Mouse (Mus musculus): ENCODE results near the gene Obsl1.

The Obsl1 gene

GRCm38 (mm10) chr1:75518427-75518826 lies 12.2 kb upstream of the Obsl1 start:
- DNase-seq (ENCODE audit: low spot score): no peak

DNA sequence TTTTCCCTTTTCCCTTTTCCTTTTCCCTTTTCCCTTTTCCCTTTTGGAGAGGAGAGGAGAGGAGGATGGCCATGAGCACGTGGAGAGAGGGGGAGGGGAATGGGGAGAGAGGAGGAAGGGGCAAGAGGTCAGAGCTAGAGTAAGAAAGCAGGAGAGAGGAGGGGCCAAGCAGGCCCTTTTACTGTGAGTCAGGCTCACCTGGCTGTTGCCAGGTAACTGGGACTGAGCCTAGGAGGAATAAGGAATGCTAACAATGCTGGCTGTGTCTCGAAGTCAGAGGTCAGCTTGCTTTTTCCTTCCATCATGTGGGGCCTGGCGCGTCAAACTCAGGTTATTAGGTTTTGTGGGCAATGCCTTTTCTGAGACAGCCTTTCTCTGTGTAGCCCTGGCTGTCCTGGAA lies 11.7 kb upstream of the Obsl1 start:
- DNase-seq (ENCODE audit: low spot score): no peak

GRCm38 (mm10) chr1:75516703-75517380 lies 10.6 kb upstream of the Obsl1 start:
- no peak for DNase-seq (ENCODE audit: low spot score)

GRCm38 (mm10) chr1:75512550-75512949 lies 6.3 kb upstream of the Obsl1 start:
- no peak for DNase-seq (ENCODE audit: low spot score)

DNA sequence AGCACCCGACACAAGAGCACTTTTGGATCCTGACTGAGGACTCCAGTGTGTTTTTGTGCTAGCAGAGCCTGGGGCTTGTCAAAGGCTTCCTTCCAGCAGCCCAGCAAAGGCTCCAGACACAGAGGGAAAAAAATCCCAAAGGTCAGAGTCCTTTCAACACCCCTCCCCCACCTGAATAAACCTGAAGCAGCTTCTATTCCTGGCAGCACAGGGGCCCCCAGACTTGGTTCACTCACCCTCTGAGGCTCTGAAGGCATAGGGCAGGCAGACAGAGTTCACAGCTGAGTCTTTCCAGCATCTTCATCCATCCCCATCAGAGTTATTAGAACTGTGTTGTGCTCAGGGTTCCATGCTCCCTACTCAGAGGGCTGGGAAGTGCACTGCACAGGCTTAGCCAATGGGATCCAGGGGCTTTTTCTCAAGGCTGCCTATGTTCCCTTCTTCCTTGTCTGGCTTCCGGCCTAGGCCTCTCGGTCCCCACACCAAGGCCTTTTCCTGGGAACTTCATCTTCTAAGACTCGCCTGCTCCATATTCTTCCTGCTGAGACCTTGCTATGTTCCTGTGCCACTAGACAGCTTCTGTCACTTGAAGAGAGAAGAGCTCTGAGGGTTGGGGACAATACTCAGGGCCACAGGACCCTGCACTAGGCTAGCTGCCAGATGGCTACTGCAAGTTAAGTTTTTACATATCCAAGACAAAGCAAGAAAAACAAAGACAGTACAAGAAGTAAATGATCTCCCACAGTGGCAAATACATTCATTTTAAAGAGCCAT lies 5.4 kb upstream of the Obsl1 start:
- DNase-seq (ENCODE audit: low spot score): peak; percentile 42

DNA sequence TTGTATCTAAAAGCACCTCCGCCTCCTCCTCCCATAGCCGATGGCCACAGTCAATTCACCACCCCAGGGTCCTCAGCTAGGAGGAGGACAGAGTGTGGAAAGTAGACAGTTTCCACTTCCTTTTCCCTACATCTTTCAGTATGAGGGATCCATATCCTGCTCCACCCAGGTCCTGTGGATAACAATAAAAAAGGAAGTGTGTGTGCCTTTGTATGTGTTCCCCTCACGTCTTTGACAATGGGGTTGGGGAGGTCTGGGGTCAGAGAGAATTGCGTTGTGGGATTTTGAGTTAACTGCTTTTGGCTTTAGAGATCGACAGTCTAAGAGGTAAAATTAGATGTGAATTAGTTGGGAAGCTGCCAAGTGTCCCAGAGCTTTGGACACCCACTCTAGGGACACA lies 3.9 kb upstream of the Obsl1 start:
- no peak for DNase-seq (ENCODE audit: low spot score)

GRCm38 (mm10) chr1:75509586-75509985 lies 3.3 kb upstream of the Obsl1 start:
- DNase-seq (ENCODE audit: low spot score): no peak

DNA sequence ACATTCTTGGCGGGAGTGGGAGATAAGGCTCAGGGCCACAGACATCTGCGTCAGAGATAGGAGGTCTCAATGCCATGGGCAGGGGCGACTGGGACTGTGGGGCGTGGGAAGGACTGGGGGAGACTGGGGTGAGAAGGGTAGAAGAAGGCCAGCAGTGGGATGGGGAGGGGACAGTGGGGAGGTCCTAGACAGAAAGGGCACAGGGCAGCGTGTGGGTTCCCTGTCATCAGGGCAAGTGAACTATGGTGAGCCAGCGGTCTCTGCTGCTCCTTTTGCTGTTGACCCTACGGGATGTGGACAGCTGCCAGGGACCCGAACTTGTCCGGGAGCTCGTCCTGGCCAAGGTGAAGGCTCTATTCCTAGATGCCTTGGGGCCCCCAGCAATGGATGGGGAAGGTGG lies 754 bp upstream of the Obsl1 start, which contains the start of gene Inha:
Inha (plus strand) TSS at position 72 of the 400 bp plus-strand sequence.
- no peak for DNase-seq (ENCODE audit: low spot score)

DNA sequence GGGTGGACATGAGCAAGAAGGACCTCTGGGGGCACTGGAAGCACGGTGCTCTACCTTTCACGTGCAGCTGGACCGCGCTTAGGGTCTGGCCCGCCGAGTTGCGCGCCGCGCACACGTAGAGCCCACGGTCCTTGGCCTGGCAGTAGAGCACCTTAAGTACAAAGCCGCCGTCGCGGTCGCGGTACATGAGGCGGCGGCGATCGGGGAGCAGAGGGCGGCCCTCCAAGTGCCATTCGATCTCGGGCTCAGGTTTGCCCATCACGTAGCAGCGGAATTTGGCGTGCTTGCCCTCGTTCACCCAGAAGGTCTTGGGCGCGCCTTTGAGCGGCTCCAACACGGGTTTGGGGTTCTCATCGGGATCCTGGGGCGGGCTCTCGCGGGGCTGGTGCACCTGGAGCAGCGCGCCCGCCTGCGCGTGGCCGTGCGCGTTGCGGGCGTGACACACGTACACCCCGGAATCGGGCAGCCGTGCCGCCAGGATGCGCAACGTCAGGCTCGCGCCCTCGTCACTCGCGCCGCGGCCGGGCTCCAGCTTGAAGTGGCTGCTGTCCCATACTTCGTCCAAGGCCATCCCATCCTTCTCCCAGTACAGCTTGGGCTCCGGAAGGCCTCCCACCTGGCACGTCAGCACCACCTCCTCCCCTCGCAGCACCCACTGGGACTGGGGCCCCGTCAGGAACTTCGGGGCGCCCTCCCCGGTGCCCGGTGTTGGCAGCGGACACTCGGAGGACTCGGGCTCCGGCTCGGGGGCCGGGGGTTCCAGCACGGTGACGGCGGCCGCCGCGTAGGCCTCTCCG lies 895 bp downstream of the Obsl1 start:
- peak; percentile 66 for DNase-seq (ENCODE audit: low spot score)

GRCm38 (mm10) chr1:75504256-75505045 lies 1.8 kb downstream of the Obsl1 start:
- DNase-seq (ENCODE audit: low spot score): peak; percentile 65

DNA sequence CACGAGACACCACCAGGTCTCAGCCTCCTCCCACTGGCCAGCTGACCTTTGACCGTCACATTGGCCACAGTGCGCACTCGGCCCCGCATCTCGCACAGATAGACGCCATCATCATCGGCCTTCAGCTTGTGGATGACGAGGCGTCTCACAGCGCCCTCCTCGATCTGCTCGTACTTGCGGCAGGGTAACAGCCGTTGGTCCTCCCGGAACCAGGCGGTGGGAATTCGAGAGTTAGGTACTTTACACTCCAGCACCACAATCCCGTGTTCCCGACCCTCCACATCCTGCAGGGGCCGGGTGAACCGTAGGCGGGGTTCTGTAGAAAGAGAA lies 2.6 kb downstream of the Obsl1 start:
- no peak for DNase-seq (ENCODE audit: low spot score)

- no peak for DNase-seq (ENCODE audit: low spot score)
Measured at GRCm38 (mm10) chr1:75502945-75503650, 3.2 kb downstream of the Obsl1 start.

DNA sequence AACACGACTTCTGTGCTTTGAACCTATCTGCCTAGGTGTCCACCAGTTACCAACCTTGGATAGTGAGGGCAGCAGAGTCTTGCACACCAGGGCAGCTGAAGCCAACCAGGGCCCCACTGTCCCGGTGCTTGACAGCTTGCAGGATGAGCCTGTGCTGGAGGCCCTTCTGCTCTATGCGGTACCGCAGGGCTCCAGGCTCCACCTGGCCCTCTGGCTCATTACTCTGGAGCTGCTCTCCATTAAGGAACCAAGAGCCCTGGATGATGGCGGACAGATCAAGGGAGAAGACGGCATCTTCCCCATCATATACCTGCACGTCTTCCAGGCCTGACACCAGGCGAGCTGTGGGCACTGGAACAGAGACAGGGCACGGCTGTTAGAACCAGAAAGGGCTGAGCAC lies 4.3 kb downstream of the Obsl1 start:
- no peak for DNase-seq (ENCODE audit: low spot score)

- DNase-seq (ENCODE audit: low spot score): no peak
Measured at GRCm38 (mm10) chr1:75499441-75499840, 6.8 kb downstream of the Obsl1 start.

- no peak for DNase-seq (ENCODE audit: low spot score)
Measured at GRCm38 (mm10) chr1:75498897-75499296, 7.4 kb downstream of the Obsl1 start.

DNA sequence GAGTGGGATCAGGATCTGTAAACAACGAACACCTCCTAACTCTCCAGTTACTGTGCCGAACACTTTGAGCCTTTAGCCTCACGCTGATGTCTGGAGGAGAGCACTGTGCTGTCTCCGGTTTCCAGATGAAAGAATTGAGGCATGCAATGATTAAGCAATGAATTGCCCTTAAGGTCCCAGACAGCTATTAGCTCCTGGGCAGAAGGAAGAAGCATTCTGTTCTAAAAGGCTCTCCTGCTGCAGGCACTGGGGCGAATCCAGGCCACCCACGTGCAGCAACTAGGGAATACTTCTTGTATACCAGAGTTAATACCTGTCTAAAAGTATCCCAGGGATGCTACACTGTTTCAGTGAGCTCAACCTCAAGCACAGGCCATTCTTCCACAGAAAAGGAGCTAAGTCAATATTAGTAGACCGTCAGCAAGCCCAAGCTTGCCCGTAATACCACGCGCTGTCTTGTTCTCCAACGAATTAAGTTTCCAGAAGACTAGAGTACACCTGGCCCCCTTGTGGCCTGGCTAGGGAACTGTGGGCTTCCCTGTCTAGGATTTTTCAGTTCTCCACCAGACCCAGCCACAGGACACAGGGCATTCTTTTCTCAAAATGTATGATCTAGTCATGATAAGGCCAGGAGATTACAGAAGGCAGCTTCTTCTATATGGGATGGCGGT lies 11.2 kb downstream of the Obsl1 start:
- DNase-seq (ENCODE audit: low spot score): peak; percentile 42

DNA sequence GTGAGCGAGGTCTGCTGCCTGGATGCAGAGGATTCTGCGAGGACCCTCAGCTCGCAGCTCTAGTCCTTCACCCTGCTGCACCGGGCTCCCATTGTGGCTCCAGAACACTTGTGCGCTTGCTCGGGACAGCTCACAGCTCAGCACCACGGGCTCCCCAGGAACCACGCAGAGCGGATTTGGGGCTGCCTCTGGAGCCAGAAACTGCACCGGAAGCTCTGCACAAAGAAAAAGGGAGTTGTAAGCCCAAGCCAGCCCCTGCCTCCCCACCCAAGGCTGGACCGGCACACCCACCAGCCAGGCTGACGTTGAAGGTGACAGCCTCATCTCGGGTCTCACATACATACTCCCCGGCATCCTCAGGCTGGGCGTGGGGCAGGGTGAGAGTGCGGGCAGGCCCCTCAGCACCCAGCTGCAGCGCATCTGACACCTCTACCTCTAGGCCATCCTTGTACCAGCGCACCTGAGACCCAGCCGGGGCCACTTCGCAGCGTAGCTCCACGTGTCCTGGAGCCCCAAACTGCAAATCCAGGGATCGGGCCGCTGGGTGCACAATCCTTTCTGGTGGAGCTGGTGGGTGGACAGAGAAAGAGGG lies 13.6 kb downstream of the Obsl1 start:
- no peak for DNase-seq (ENCODE audit: low spot score)

DNA sequence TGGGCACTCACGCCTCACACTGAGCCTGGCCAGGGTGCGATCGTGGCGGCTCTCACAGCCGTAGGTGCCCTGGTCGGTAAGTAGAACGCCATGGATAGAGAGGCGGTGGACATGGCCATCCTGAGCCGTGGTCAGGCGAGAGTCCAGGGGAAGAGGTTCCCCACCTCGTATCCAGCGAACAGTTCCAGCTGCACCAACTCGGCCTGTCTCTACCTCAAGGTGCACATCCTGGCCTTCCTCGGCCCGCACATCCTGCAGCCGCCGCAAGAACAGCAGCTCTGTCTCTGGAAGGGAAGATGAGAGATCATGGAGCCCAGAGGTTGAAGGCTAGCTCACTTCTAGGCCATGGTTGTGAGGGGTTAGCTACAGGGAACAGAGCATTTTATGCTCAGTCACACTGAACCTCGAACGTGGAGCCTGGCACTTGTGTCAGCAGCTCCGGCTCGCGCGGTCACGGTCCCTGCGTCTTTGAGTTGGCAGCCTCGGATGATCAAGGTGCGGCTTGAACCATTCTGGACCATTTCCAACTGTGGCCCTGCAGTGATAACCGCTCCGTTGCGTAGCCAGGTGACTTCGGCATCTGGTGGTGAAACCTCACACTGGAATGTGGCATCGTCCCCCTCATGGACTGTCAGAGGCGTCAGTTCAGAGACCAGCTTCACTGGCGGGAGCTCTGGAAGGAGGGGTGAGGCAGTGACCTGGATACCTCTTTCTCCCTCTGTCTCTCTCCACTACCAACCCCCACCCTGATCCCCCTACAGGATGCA lies 15.3 kb downstream of the Obsl1 start:
- no peak for DNase-seq (ENCODE audit: low spot score)

DNA sequence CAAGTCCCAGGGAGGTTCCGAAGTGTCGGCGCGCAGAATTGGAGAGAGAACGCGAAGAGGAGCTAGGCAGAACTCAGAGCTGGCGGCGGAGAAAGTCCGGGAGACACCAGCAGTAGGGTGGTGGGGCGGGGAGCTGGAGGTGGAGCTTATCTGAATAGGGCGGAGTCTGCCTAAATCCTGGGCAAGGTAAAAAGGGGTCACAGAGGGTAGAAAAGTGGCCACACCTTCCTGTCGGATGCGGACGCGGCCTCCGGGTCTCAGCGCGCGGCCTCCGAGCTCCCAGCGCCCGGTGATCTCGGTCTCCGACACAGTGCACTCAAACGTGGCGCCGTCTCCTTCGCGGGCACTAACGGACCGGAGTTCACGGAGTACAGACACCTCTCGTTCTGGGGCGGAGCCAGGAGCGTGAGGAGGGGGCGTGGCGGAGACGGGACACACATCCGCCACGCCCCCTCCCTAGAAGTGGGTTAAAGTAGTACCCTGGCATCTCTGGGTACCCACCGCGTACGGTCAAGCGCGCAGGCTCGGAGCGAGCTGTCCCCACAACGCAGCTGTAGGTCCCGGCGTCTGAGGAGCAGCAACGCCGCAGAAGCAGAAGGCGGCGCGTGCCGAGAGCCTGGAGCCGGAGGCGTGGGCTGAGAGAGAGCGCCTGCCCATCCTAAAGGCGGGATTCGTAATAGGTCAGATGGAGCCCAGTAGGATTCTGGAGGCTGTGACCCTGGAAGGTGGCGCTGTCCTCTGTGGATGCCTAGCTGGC lies 18.7 kb downstream of the Obsl1 start:
- DNase-seq (ENCODE audit: low spot score): no peak
